Mouse (Mus musculus): ENCODE measurements around the gene Adm2. TPM values are rescaled to one million over a fixed set of nuclear protein-coding genes. Genes with fewer than 3 reads are reported as not detected.

The Adm2 gene
- polyA plus RNA-seq, 1 experiment from 2014 or later = 0.33 TPM

- H3K9me3 ChIP-seq (ENCODE audit: low read depth, low read length) = no peaks in the 10 kb centered on the region
- TF ChIP-seq CTCF (IDR thresholded peaks at IDR 0.05; ENCODE audit: low read depth) = no peak
- no peak for ATAC-seq (ENCODE audit: insufficient read depth)
- H3K4me3 ChIP-seq (ENCODE audit: low read depth, low read length) = no peak overlapping the region
- H3K27ac ChIP-seq (ENCODE audit: low read depth) = no peak overlapping the region
- no peak overlapping the region for H3K9ac ChIP-seq
- WGBS = 84% methylated on average over 13 of the region's 13 CpGs
- H3K4me2 ChIP-seq = peak overlapping the region; percentile 89; the same call in 1 of the 2 replicates
- peaks cover 59% of the 10 kb centered on the region for H3K36me3 ChIP-seq (ENCODE audit: insufficient read depth)
- H3K27me3 ChIP-seq (ENCODE audit: insufficient read depth, low read length) = peaks cover 10% of the 10 kb centered on the region
- H3K4me1 ChIP-seq (ENCODE audit: insufficient read depth) = no peaks in the 10 kb centered on the region
- no peak for DNase-seq
Observed at GRCm38 (mm10) chr15:89372068-89372467, 49.5 kb downstream of the Adm2 start.

GRCm38 (mm10) chr15:89372536-89372935, 50.0 kb downstream of the Adm2 start:
- ATAC-seq (ENCODE audit: insufficient read depth) = no peak
- H3K27ac ChIP-seq (ENCODE audit: low read depth) = no peak overlapping the region
- H3K4me3 ChIP-seq (ENCODE audit: low read depth, low read length) = peak overlapping the region; percentile 66; the same call in 1 of the 2 replicates
- peaks cover 14% of the 10 kb centered on the region for H3K27me3 ChIP-seq (ENCODE audit: insufficient read depth, low read length)
- H3K36me3 ChIP-seq (ENCODE audit: insufficient read depth) = peaks cover 54% of the 10 kb centered on the region
- peak overlapping the region; percentile 74; the same call in 1 of the 2 replicates for H3K9ac ChIP-seq
- 77% methylated on average over 7 of the region's 7 CpGs for WGBS
- no peaks in the 10 kb centered on the region for H3K9me3 ChIP-seq (ENCODE audit: low read depth, low read length)
- peak overlapping the region; percentile 89 for H3K4me2 ChIP-seq
- TF ChIP-seq CTCF (IDR thresholded peaks at IDR 0.05; ENCODE audit: low read depth) = no peak
- H3K4me1 ChIP-seq (ENCODE audit: insufficient read depth) = no peaks in the 10 kb centered on the region
- no peak for DNase-seq

- Histone ChIP-seq H3K4me3 (ENCODE audit: low read depth, low read length) (peak overlapping the region; percentile 66), H3K27ac (ENCODE audit: low read depth) (peak overlapping the region; percentile 92), H3K4me1 (ENCODE audit: insufficient read depth) (no peaks in the 10 kb centered on the region), H3K36me3 (ENCODE audit: insufficient read depth) (peaks cover 48% of the 10 kb centered on the region), H3K27me3 (ENCODE audit: insufficient read depth, low read length) (peaks cover 21% of the 10 kb centered on the region), H3K4me2 (peak overlapping the region; percentile 89), H3K9ac (peak overlapping the region; percentile 74), H3K9me3 (ENCODE audit: low read depth, low read length) (no peaks in the 10 kb centered on the region)
- TF ChIP-seq CTCF (IDR thresholded peaks at IDR 0.05; ENCODE audit: low read depth) = peak; percentile 78
- ATAC-seq (ENCODE audit: insufficient read depth) = peak; percentile 84
- WGBS = under 1% methylated on average over 35 of the region's 35 CpGs
- DNase-seq = peak; percentile 93
Observed at GRCm38 (mm10) chr15:89373027-89373761, 50.7 kb downstream of the Adm2 start.

GRCm38 (mm10) chr15:89373762-89374248, 51.3 kb downstream of the Adm2 start, which contains the start of gene Sco2:
Sco2 (minus strand) TSS chr15:89373846.
- Histone ChIP-seq H3K36me3 (ENCODE audit: insufficient read depth) (peaks cover 41% of the 10 kb centered on the region), H3K9me3 (ENCODE audit: low read depth, low read length) (no peaks in the 10 kb centered on the region), H3K4me2 (peak within 1 kb of the TSS; percentile 89), H3K9ac (peak within 1 kb of the TSS; percentile 74), H3K27ac (ENCODE audit: low read depth) (peak within 1 kb of the TSS; percentile 92), H3K4me1 (ENCODE audit: insufficient read depth) (peaks cover 2% of the 10 kb centered on the region; the same call in 1 of the 2 replicates), H3K4me3 (ENCODE audit: low read depth, low read length) (peak within 1 kb of the TSS; percentile 66), H3K27me3 (ENCODE audit: insufficient read depth, low read length) (peaks cover 27% of the 10 kb centered on the region)
- peak; percentile 86 for TF ChIP-seq CTCF (IDR thresholded peaks at IDR 0.05; ENCODE audit: low read depth)
- ATAC-seq (ENCODE audit: insufficient read depth) (peak; percentile 80), DNase-seq (peak; percentile 95)
- WGBS = under 1% methylated on average over 42 of the region's 42 CpGs

Small RNA genes within 50 kb of the gene (microRNA-seq; reads per million reads assigned to microRNA genes)
- gene Mir6959 (ENCODE audit: borderline number of aligned reads) = not detected

Other genes starting within 250 kb of the Adm2 start
- gene Trabd, start 247.6 kb upstream of the Adm2 start, polyA plus RNA-seq (2014; fragmentation: Nextera tagmentation; extraction: Ambion mirVana) = 48.6 and 51.6 TPM in 2 replicates
- gene Selenoo, start 233.6 kb upstream of the Adm2 start, polyA plus RNA-seq (2014; fragmentation: Nextera tagmentation; extraction: Ambion mirVana) = 18.7 and 21.5 TPM in 2 replicates
- gene Tubgcp6, start 199.6 kb upstream of the Adm2 start, polyA plus RNA-seq (2014; fragmentation: Nextera tagmentation; extraction: Ambion mirVana) = 18.4 and 19.8 TPM in 2 replicates
- 18.8 and 19.7 TPM in 2 replicates for gene Hdac10, start 194.0 kb upstream of the Adm2 start, polyA plus RNA-seq (2014; fragmentation: Nextera tagmentation; extraction: Ambion mirVana)
- gene Mapk12, start 182.0 kb upstream of the Adm2 start, polyA plus RNA-seq (2014; fragmentation: Nextera tagmentation; extraction: Ambion mirVana) = 11.4 and 11.9 TPM in 2 replicates
- 11.3 and 13.3 TPM in 2 replicates for gene Mapk11, start 173.1 kb upstream of the Adm2 start, polyA plus RNA-seq (2014; fragmentation: Nextera tagmentation; extraction: Ambion mirVana)
- gene Plxnb2, start 141.9 kb upstream of the Adm2 start, polyA plus RNA-seq (2014; fragmentation: Nextera tagmentation; extraction: Ambion mirVana) = 149 and 156 TPM in 2 replicates
- gene Dennd6b, start 126.2 kb upstream of the Adm2 start, polyA plus RNA-seq (2014; fragmentation: Nextera tagmentation; extraction: Ambion mirVana) = 9.2 and 11.0 TPM in 2 replicates
- gene Ppp6r2, start 111.2 kb upstream of the Adm2 start, polyA plus RNA-seq (2014; fragmentation: Nextera tagmentation; extraction: Ambion mirVana) = 25.6 and 27.8 TPM in 2 replicates
- 56.5 and 71.3 TPM in 2 replicates for gene Sbf1, start 7.4 kb upstream of the Adm2 start, polyA plus RNA-seq (2014; fragmentation: Nextera tagmentation; extraction: Ambion mirVana)
- not detected in 2 replicates for gene Miox, start 11.7 kb downstream of the Adm2 start, polyA plus RNA-seq (2014; fragmentation: Nextera tagmentation; extraction: Ambion mirVana)
- gene Lmf2, start 32.9 kb downstream of the Adm2 start, polyA plus RNA-seq (2014; fragmentation: Nextera tagmentation; extraction: Ambion mirVana) = 59.1 and 63.7 TPM in 2 replicates
- gene Ncaph2, start 33.0 kb downstream of the Adm2 start, polyA plus RNA-seq (2014; fragmentation: Nextera tagmentation; extraction: Ambion mirVana) = 157 and 168 TPM in 2 replicates
- gene Sco2, start 51.1 kb downstream of the Adm2 start, polyA plus RNA-seq (2014; fragmentation: Nextera tagmentation; extraction: Ambion mirVana) = 4.5 and 7.5 TPM in 2 replicates
- gene Tymp, start 54.3 kb downstream of the Adm2 start, polyA plus RNA-seq (2014; fragmentation: Nextera tagmentation; extraction: Ambion mirVana) = 0.96 and 1.5 TPM in 2 replicates
- gene Odf3b, start 56.6 kb downstream of the Adm2 start, polyA plus RNA-seq (2014; fragmentation: Nextera tagmentation; extraction: Ambion mirVana) = 1.1 and 1.3 TPM in 2 replicates
- gene Klhdc7b, start 62.2 kb downstream of the Adm2 start, polyA plus RNA-seq (2014; fragmentation: Nextera tagmentation; extraction: Ambion mirVana) = not detected in 2 replicates
- gene Syce3, start 87.8 kb downstream of the Adm2 start, polyA plus RNA-seq (2014; fragmentation: Nextera tagmentation; extraction: Ambion mirVana) = not detected in 2 replicates
- 0.54 and 2.3 TPM in 2 replicates for gene Cpt1b, start 103.1 kb downstream of the Adm2 start, polyA plus RNA-seq (2014; fragmentation: Nextera tagmentation; extraction: Ambion mirVana)
- gene C730034F03Rik, start 106.9 kb downstream of the Adm2 start, polyA plus RNA-seq (2014; fragmentation: Nextera tagmentation; extraction: Ambion mirVana) = 1.9 and 3.0 TPM in 2 replicates
- gene Gm44502, start 107.0 kb downstream of the Adm2 start, polyA plus RNA-seq (2014; fragmentation: Nextera tagmentation; extraction: Ambion mirVana) = 0.15 TPM in 1 of 2 replicates, not detected in the other
- gene Chkb, start 107.2 kb downstream of the Adm2 start, polyA plus RNA-seq (2014; fragmentation: Nextera tagmentation; extraction: Ambion mirVana) = 45.9 and 48.3 TPM in 2 replicates
- gene Mapk8ip2, start 131.2 kb downstream of the Adm2 start, polyA plus RNA-seq (2014; fragmentation: Nextera tagmentation; extraction: Ambion mirVana) = 0.57 and 0.60 TPM in 2 replicates
- 12.7 and 14.2 TPM in 2 replicates for gene Arsa, start 154.7 kb downstream of the Adm2 start, polyA plus RNA-seq (2014; fragmentation: Nextera tagmentation; extraction: Ambion mirVana)
- gene Shank3, start 176.9 kb downstream of the Adm2 start, polyA plus RNA-seq (2014; fragmentation: Nextera tagmentation; extraction: Ambion mirVana) = 3.2 and 3.9 TPM in 2 replicates
- gene Acr, start 245.6 kb downstream of the Adm2 start, polyA plus RNA-seq (2014; fragmentation: Nextera tagmentation; extraction: Ambion mirVana) = 0.16 TPM in 1 of 2 replicates, not detected in the other